Mouse (Mus musculus): ENCODE data around the gene Olfr31.

Olfr31 gene

DNA sequence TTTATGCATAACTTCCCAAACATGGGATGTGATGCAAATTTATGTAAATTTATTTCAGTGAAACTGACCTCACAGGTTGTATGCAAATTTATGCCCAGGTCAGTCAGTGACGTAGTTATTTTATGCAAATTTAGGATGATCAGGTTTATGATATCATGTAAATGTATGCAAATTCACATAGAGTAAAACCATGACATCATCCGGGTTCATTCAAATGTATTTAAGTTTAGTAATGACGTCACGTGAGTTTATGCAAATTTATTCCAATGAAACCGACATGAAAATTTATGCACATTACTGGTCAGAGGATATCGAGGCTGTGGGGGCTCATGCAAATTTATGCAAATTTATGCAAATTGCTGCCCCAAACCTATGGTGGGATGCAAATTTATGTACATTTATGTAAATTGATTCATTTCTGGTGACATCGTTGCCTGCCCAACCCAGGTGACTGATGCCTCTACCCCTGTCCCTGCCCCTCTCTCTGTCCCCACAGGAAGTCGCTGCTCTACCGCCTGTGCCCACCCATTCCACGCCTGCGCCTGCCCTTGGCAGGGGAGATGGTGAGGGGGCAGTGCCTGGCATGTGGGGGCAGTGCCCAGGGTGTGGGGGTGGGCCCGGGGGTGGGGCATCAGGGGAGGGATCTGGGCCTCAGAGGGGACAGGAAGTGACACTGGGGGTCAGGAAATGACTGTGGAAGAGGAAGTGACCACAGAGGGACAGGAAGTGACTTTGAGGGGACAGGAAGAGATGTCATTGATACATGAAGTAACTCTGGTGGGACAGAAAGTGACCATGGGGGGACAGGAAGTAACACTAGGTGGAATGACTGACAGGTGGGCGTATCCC, 32.1 kb downstream of the Olfr31 start:
- no peak for DNase-seq (ENCODE audit: extremely low spot score, low spot score)

DNA sequence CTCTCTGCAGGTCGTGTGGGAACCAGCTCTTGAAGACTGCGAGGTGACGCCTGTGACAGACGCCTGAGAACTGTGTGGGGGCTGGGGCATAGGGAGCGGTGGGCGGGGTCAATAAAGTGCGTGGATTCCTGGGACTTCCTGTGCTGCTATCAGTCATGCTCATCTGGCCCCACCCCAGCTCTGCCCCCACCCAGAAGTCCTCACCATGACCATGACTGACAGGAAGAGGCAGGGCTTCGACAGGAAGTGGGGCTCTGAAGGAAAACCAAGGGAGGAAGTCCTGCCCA, 32.7 kb downstream of the Olfr31 start:
- DNase-seq (ENCODE audit: extremely low spot score, low spot score) = no peak
